Mouse (Mus musculus) small intestine, adult 2 months (tissue): ENCODE measurements around the gene Nt5c3b.

ENCODE experiments used
- CTCF ChIP-seq: fragments of 200-500 bp; IDR thresholded peaks from 2 replicates; pipeline ENCODE4 v1.5.1; 2012; ENCODE audit warnings: low read depth, mild to moderate bottlenecking, control low read depth, inconsistent platforms, low read length, moderate library complexity, mixed read lengths; ENCODE audit not compliant: insufficient replicate concordance, insufficient read length; ENCODE audit errors: extremely low read depth
- POLR2A ChIP-seq: fragments of 200-500 bp; IDR thresholded peaks from 2 replicates; pipeline ENCODE4 v1.6.1; 2012; ENCODE audit warnings: low read depth, mild to moderate bottlenecking, control low read depth, inconsistent platforms, low read length, moderate library complexity

DNA sequence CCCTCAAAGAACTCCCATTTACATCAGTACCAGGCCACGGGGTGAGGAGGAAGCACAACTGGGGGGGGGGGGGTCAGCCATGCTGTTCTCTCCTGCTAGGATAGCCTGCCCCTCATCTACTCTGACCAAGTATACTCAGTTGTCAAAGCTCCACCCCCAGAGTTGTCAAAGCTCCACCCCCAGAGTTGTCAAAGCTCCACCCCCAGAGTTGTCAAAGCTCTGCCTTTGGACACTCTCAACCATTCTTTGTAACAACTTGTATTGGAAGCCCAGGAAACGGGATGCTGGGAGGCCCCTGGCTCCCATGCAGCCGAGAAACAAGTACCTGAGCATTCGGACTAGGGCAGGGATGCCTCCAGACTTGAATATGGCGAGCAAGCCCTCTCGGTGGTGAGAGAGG lies 58.9 kb downstream of the Nt5c3b start:
- TF ChIP-seq CTCF = no peak
- TF ChIP-seq POLR2A = no peak
